Mouse (Mus musculus) lung, embryonic 14.5 days (tissue): Measurements from ENCODE around the gene Irf2. TPM values are rescaled to one million over a fixed set of nuclear protein-coding genes. Genes with fewer than 3 reads are reported as not detected.

Source experiments
- ATAC-seq: fragments of 200-750 bp; cut with Nextera tagmentation; 2 replicates; pipeline ENCODE4 v1.8.0; 2017; ENCODE audit warnings: mild to moderate bottlenecking, moderate TSS enrichment, moderate library complexity; ENCODE audit not compliant: insufficient read depth
- DNase-seq: peaks from one replicate; pipeline ENCODE4 v3.0.0-alpha.2; 2015
- H3K27ac ChIP-seq: fragments of 300-500 bp; sonication (generic); 2 replicates; pipeline ENCODE4 v1.5.1; 2014; ENCODE audit warnings: low read depth, mild to moderate bottlenecking, moderate library complexity
- H3K27me3 ChIP-seq: fragments of 300-500 bp; sonication (generic); 2 replicates; pipeline ENCODE4 v1.6.1; 2014; ENCODE audit warnings: low read length, control low read depth; ENCODE audit not compliant: insufficient read depth
- H3K36me3 ChIP-seq: fragments of 300-500 bp; sonication (generic); 2 replicates; pipeline ENCODE4 v1.6.1; 2014; ENCODE audit warnings: control low read depth; ENCODE audit not compliant: insufficient read depth
- H3K4me1 ChIP-seq: fragments of 300-500 bp; sonication (generic); 2 replicates; pipeline ENCODE4 v1.6.1; 2014; ENCODE audit warnings: antibody characterized with exemption, control low read depth; ENCODE audit not compliant: insufficient read depth
- H3K4me2 ChIP-seq: fragments of 300-500 bp; sonication (generic); 2 replicates; pipeline ENCODE4 v1.6.1; 2014; ENCODE audit warnings: mild to moderate bottlenecking
- H3K4me3 ChIP-seq: fragments of 300-500 bp; sonication (generic); 2 replicates; pipeline ENCODE4 v1.5.1; 2014; ENCODE audit warnings: low read depth, low read length
- H3K9ac ChIP-seq: fragments of 300-500 bp; sonication (generic); 2 replicates; pipeline ENCODE4 v1.6.1; 2014
- H3K9me3 ChIP-seq: fragments of 300-500 bp; sonication (generic); 2 replicates; pipeline ENCODE4 v1.6.1; 2016; ENCODE audit warnings: low read depth, low read length, control low read depth
- CTCF ChIP-seq: IDR thresholded peaks from 2 replicates; pipeline ENCODE4 v1.5.1; 2016; ENCODE audit warnings: antibody characterized with exemption, low read depth
- WGBS: fragments of 180-500 bp; shearing (Covaris S2); extraction: QIAGEN DNeasy Blood & Tissue Kit; methylation state at CpG from one replicate; pipeline ENCODE4 v1.1.7; 2014; 5-methylcytosine and 5-hydroxymethylcytosine counted together
- polyA plus RNA-seq: library from polyadenylated mRNA; unstranded; fragments of >200 nt; fragmentation: Nextera tagmentation; extraction: Ambion mirVana; gene quantifications from 2 replicates; pipeline ENCODE4 v1.2.1, GENCODE M21; 2014

The Irf2 gene
- polyA plus RNA-seq, 1 experiment from 2014 or later = 16.8 TPM

DNA sequence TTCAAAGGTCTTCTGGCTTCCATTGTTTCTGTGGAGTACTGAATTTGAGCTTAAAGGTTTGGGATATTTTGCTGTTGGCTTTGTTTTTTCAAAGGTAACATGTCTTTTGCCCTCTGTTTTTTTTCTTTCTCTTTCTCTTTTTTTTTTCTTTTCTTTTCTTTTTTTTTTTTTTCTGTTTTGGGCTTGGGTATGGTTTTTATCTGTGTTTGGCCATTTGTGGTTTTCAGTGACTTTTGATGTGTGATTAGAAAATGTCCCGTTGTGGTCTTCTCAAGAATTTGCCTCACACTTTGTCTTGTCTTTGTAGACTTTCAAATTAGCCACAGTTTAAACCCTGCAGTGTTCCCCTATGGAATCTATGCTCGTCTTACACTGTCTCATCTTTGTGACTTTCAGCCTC lies 45.5 kb downstream of the Irf2 start:
- DNase-seq (no peak), ATAC-seq (no peak)
- Histone ChIP-seq H3K36me3 (no peaks in the 10 kb centered on the region), H3K9ac (no peak overlapping the region), H3K27ac (no peak overlapping the region), H3K4me2 (no peak overlapping the region), H3K4me1 (no peaks in the 10 kb centered on the region), H3K27me3 (no peaks in the 10 kb centered on the region), H3K4me3 (no peak overlapping the region), H3K9me3 (no peaks in the 10 kb centered on the region)
- no peak for TF ChIP-seq CTCF
- 50% methylated on average over 2 of the region's 2 CpGs for WGBS

DNA sequence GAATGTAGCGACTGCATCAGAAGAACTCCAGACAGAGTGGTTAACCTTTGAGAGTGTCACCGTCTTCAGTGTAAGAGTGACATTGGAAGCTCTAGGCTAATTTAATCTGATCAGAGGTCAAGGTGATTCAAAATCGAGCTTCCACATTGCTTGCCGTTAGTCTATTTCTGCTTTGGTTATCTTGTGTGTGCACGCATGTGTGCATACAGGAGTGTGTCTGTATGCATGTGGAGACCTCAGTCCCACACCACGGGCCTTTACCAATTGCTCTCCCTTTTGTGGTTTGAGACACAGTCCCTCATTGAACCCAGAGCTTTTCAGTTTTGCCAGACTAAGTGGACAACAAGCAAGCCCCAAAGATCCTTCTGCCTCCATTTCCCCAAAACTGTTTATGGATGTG lies 46.4 kb downstream of the Irf2 start:
- H3K27ac ChIP-seq = no peak overlapping the region
- ATAC-seq (no peak), DNase-seq (no peak)
- H3K27me3 ChIP-seq = no peaks in the 10 kb centered on the region
- TF ChIP-seq CTCF = no peak
- WGBS = 86% methylated on average over 6 of the region's 6 CpGs
- no peak overlapping the region for H3K4me2 ChIP-seq
- no peak overlapping the region for H3K4me3 ChIP-seq
- no peaks in the 10 kb centered on the region for H3K9me3 ChIP-seq
- no peaks in the 10 kb centered on the region for H3K36me3 ChIP-seq
- no peak overlapping the region for H3K9ac ChIP-seq
- no peaks in the 10 kb centered on the region for H3K4me1 ChIP-seq

DNA sequence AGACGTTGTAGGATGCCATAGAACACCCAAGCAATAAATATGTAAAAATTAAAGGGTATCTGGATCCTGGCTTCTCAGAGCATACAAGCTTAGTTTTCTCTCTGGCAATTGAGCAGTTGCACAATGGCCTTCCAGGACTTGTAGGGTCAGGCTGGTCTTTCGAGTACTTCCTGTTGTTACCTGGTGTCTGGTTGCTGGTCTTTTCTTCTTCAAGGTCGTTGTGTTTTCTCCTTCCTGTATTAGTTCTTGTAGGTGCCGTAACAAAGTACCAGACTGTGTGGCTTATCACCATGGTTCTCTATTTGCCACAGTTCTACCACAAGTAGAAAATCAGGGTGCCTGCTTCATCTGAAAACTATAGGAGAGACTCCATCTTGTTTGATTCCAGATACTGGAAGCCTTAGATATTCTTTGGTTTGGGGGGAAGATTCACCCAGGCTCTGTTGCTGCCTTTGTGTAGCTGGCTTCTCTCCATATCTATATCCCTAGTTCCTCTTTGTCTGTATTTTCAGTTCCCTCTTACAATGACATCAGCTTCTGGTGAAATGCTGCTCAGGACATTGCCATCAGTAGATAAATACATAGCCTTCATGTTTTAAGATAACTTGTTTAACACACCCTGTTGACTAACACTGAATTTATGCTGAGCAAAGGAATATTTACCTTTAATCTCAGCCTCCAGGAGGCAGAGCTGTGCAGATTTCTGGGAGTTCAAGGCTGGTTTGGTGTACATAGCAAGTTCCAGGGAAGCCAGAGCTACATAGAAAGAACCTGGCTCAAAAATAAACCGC lies 49.8 kb downstream of the Irf2 start:
- TF ChIP-seq CTCF = no peak
- WGBS = 83% methylated on average over 5 of the region's 5 CpGs
- no peaks in the 10 kb centered on the region for H3K9me3 ChIP-seq
- no peaks in the 10 kb centered on the region for H3K27me3 ChIP-seq
- 0 out of 2 replicates have a peak, but pooled peaks cover 3% of the 10 kb centered on the region for H3K4me1 ChIP-seq
- DNase-seq (no peak), ATAC-seq (no peak)
- no peak overlapping the region for H3K27ac ChIP-seq
- no peak overlapping the region for H3K4me3 ChIP-seq
- H3K36me3 ChIP-seq = peaks cover 8% of the 10 kb centered on the region; the same call in 1 of the 2 replicates
- no peak overlapping the region for H3K4me2 ChIP-seq
- no peak overlapping the region for H3K9ac ChIP-seq

DNA sequence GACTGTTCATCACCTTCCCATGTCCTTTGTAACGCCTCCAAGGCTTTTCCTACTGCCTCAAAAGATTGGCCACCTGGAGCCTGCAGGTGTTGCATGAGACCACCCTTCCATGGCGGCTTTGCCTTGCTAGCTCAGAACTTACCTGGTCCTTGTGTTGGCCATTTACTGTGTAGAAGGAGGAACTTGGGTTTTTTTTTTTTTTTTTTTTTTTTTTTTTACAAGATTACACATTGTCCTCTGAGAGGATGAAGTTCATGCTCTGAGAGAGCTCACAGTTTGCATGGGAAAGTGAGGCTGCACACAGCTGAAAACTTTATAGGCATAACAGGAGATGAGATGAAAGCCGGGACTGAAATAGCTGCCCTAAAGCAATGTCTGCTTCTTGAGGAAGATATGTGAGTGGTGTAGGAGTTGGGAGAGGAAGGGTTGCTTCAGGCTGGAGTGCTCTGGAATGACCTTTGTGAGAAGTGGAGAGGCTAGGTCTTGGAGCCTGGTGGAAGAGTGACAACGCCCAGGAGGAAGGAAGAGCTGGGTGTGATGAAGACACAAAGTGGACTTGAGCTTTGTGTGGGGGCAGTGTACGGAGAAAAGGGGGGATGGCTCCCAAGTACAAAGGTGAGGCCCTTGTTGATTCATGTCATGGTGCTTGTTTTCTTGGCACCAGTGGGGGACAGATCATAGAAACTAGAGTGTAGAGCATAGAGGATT lies 52.3 kb downstream of the Irf2 start:
- TF ChIP-seq CTCF = no peak
- no peak overlapping the region for H3K27ac ChIP-seq
- H3K36me3 ChIP-seq = peaks cover 12% of the 10 kb centered on the region
- no peak for DNase-seq
- H3K4me1 ChIP-seq = 0 out of 2 replicates have a peak, but pooled peaks cover 3% of the 10 kb centered on the region
- H3K27me3 ChIP-seq = no peaks in the 10 kb centered on the region
- no peak for ATAC-seq
- no peak overlapping the region for H3K9ac ChIP-seq
- no peaks in the 10 kb centered on the region for H3K9me3 ChIP-seq
- no peak overlapping the region for H3K4me3 ChIP-seq
- WGBS = 77% methylated on average over 5 of the region's 5 CpGs
- no peak overlapping the region for H3K4me2 ChIP-seq

DNA sequence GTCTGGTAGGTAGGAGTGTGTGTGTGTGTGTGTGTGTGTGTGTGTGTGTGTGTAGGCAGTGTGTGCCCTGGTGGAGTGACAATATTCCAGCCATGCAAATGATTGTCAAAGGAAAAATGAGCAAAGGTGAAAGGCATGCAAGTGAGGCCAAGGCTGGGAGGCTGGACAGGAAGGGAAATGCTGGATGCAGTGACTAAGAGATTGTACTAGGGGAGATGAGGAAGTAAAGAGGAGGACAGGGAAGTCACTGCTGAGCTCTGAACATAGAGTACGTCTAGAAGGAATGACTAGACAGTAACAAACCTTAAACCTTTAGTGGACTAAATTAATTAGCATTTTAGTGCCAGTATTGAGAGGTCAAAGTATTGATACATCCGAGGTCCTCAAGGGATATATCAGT lies 53.1 kb downstream of the Irf2 start:
- Histone ChIP-seq H3K36me3 (peaks cover 20% of the 10 kb centered on the region), H3K4me3 (no peak overlapping the region), H3K4me2 (no peak overlapping the region), H3K9ac (no peak overlapping the region), H3K27ac (no peak overlapping the region), H3K27me3 (no peaks in the 10 kb centered on the region), H3K9me3 (no peaks in the 10 kb centered on the region), H3K4me1 (0 out of 2 replicates have a peak, but pooled peaks cover 3% of the 10 kb centered on the region)
- ATAC-seq = no peak
- TF ChIP-seq CTCF = no peak
- 75% methylated on average over 2 of the region's 2 CpGs for WGBS
- no peak for DNase-seq

DNA sequence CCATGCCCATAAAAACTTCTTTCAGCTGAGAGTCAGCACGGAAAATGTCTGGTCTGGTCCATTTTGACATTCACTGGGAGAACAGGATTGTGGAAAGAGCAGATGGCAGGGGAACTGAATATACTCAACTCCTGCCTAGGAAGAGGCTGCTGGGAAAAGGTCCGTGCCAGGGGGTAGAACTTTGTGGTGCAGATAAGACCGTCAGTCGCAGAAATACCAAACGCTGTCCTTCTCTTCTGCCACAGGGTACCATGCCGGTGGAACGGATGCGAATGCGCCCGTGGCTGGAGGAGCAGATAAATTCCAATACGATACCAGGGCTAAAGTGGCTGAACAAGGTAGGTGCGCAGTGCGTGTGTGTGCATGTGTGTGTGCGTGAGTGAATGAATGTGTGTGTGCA lies 53.7 kb downstream of the Irf2 start:
- H3K4me2 ChIP-seq = no peak overlapping the region
- H3K9me3 ChIP-seq = no peaks in the 10 kb centered on the region
- no peaks in the 10 kb centered on the region for H3K27me3 ChIP-seq
- H3K36me3 ChIP-seq = peaks cover 25% of the 10 kb centered on the region
- WGBS = 94% methylated on average over 14 of the region's 14 CpGs
- no peak overlapping the region for H3K27ac ChIP-seq
- DNase-seq (no peak), ATAC-seq (no peak)
- H3K9ac ChIP-seq = no peak overlapping the region
- H3K4me1 ChIP-seq = 0 out of 2 replicates have a peak, but pooled peaks cover 3% of the 10 kb centered on the region
- H3K4me3 ChIP-seq = no peak overlapping the region
- no peak for TF ChIP-seq CTCF

DNA sequence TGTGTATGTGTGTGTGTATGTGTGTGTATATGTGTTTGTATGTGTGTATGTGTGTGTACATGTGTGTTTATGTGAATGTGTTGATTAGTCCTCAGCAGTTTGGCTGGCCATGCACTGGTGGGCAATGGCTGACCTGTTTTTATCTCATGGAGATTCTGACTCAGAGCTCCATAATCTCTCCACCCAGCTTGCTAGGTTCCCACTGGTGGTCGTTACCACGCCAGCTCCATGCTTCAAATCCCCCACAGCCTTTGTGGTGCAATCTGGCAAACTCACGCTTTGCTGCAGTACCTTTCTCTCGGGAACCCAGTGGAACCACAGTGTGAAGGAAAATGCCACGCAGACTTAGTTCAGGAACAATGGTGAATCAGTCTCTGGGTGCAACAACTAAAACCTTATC lies 54.8 kb downstream of the Irf2 start:
- WGBS = 88% methylated on average over 5 of the region's 5 CpGs
- H3K4me1 ChIP-seq = 0 out of 2 replicates have a peak, but pooled peaks cover 3% of the 10 kb centered on the region
- no peak for TF ChIP-seq CTCF
- ATAC-seq (no peak), DNase-seq (no peak)
- no peak overlapping the region for H3K9ac ChIP-seq
- no peak overlapping the region for H3K27ac ChIP-seq
- no peaks in the 10 kb centered on the region for H3K27me3 ChIP-seq
- H3K4me2 ChIP-seq = no peak overlapping the region
- no peak overlapping the region for H3K4me3 ChIP-seq
- no peaks in the 10 kb centered on the region for H3K9me3 ChIP-seq
- peaks cover 28% of the 10 kb centered on the region for H3K36me3 ChIP-seq
